Mouse (Mus musculus): ENCODE measurements around the gene Smpd3.

Smpd3 gene

DNA sequence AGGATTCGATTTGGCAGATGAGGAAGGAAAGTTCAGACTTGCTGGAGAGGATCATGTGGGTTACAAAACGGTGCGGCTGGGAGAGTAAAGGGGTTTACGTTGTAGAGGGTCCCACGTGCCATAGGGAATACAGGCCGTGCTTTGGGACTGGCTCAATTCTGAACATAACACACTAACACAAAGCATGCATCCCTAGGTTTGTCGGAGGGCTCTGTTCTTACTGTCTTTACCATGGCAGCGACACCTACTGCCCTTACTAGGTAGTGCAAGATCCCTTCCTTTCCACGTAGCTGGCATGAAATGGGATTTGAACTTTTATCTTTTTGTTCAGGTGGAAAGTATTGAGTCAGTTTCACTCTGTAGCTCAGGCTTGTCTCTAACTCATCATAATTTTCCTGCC, 111.2 kb downstream of the Smpd3 start:
- DNase-seq (ENCODE audit: low spot score), result peak; percentile 59

GRCm38 (mm10) chr8:106219620-106220019, 118.2 kb downstream of the Smpd3 start:
- DNase-seq (ENCODE audit: low spot score), result no peak

GRCm38 (mm10) chr8:106213959-106214358, 123.8 kb downstream of the Smpd3 start:
- no peak for DNase-seq (ENCODE audit: low spot score)

GRCm38 (mm10) chr8:106211421-106211820, 126.4 kb downstream of the Smpd3 start:
- no peak for DNase-seq (ENCODE audit: low spot score)

DNA sequence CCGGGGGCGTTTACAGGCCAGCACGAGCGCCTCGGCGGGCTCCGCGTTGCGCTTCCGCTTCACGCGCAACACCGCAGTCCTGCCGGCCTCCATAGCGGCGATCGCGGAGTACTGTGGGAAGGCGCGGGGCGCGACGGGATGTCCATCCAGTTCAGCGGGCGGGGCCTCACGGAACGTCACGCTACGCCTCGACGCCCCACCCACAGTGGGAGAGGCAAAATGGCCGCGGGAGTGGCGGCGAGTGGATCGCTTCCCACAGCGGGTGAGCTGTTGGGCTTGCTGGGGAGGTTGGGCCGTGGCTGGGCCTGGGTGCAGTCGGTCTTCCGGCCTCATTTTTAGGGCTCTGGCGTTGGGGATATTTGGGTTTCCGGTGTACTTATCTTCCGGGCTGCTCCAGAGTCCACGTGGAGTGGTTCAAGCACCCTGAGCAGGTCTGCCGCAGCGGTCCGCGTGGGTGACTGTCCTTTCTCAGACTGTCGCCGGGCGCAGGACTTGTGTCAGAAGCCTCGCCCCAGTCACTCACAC, 126.9 kb downstream of the Smpd3 start, which contains the start of the genes Slc7a6os and Prmt7:
Gene Slc7a6os, minus strand, starts transcription at position 115 of the 525 bp plus-strand sequence.
Gene Prmt7, plus strand, starts transcription at position 116 of the 525 bp plus-strand sequence.
- DNase-seq (ENCODE audit: low spot score), result peak; percentile 97

GRCm38 (mm10) chr8:106210035-106210731, 127.6 kb downstream of the Smpd3 start:
- peak; percentile 38 for DNase-seq (ENCODE audit: low spot score)

All from urinary bladder, postnatal 14 days (tissue).